Mouse (Mus musculus) gastrocnemius, postnatal 25 days (tissue): Measurements from ENCODE around the gene Rps6ka1. TPM values are rescaled to one million over a fixed set of nuclear protein-coding genes. Genes with fewer than 3 reads are reported as not detected.
"Not testable (repeated sequence)": the region's sequence is repeated elsewhere in the genome, so short reads cannot be mapped to it uniquely, and the experiment has no call there.

Source experiments
- DNase-seq: peaks from one replicate; pipeline ENCODE4 v3.0.0; 2022
- long read RNA-seq, 2 experiments: library from polyadenylated mRNA; stranded (forward); transcript quantifications; one replicate each; pipeline ENCODE4 v2.0.0; 2021
- total RNA-seq, 2 experiments: library from RNA; stranded (reverse); gene quantifications; 1 replicate in 1 of 2; 2 replicates in 1 of 2; pipeline ENCODE4 v1.2.3; 2021

Gene Rps6ka1
- 1 to 10 TPM; 4.0 to 4.3 TPM for total RNA-seq
- long read RNA-seq, experiment 1, partial matches to known transcripts, result 0 of 5 reads
- long read RNA-seq, experiment 1, other reads (novel, unspliced or antisense), result 0 of 5 reads
- long read RNA-seq, experiment 2, partial matches to known transcripts, result 0 of 3 reads
- long read RNA-seq, experiment 2, other reads (novel, unspliced or antisense), result 0 of 3 reads

DNA sequence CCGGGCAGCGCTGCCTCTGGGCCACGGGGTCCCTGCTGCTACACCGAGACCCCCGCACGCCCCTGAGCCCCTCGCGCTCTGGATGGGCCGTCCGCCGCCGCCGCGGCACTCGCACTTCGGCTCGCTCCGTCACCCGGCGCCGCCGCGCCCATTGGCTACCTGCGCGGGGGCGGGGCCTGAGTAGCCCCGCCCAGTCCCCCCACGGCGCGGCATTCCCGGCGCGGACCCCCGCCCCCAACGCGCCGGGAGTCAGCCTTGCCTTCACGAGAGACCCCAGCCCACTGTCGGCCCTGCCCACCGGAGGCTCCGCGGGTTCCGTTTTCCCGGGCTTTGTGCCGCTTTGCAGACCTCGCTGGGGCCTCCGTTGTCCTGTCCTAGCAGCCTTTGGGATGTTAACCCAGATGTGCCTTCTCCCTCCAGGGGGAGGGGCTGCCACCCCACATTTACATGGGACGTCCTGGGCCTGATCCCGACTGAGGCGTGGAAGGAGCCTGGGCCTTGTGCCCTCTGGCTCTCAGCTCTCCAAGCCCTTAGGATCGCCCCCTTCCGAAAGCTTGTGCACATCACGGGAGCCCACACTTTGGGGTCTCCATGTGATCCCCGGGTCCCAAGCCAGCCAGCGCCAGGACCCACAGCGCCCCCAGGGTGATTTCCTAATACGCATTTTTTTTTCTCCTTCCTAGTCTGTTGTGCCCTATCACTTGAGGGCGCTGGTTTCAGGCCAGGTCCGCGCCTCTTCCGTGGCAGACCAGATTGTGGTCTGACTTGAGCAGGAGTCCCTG lies at the start of gene Rps6ka1:
Rps6ka1 (minus strand) TSS at position 126 of the 782 bp plus-strand sequence.
- peak; percentile 58 for DNase-seq

DNA sequence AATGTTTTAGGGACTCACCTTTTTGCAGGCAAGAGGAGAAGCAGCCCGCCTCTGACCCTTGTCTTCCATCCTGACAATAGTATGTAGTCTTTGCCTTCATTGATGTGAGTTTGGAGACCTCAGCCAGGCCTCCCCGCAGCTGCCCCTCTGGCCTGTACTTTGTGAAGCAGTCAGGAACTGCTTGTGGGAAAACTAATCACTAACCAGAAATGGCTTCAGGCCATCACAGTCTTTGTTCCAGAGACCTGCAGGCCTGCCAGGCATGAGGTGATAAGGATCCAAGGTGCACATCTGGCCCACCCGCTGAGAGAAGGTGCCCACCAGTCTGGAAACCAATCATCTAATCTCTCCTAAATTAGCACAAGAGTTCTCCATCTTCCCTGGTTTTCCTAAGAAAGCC lies 44.2 kb upstream of the Rps6ka1 start:
- DNase-seq, result no peak

DNA sequence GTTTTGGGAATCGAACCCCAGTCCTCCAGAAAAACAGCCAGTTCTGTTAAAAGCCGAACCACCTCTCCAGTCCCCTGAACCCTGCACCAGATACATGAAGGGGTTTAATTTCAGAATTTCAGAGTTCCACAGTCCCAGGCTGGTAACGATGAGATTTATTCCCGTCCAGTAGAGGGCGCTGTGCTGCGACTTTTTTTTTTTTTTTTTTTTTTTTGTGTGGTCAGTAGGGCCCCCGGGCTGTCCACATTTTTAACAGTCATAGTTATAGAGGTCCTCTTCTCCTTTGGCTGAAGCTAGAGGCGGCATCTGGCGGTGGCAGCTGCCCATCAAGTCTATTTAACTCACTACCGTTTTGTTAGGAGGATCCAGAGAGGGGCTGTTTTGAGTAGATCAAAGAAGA lies 43.8 kb upstream of the Rps6ka1 start:
- no peak for DNase-seq

DNA sequence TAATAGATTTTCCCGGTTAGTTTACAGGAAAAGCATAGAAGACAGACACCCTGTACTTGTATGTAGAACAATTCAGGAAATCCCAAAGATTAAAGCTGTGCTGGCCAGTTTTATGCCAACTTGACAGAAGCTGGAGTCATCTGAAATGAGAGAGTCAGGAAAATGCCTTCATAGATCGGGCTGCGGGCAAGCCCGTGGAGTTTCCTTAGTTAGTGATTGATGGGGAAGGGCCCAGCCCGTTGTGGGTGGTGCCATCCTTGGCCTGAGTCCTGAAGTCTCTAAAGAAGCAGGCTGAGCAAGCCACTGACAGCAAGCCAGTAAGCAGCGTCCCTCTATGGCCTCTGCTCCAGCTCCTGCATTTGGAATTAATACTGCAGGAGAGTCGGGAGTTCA lies 41.7 kb upstream of the Rps6ka1 start:
- DNase-seq, result no peak

- no peak for DNase-seq
Measured at GRCm38 (mm10) chr4:133928576-133929277, 41.1 kb upstream of the Rps6ka1 start.

DNA sequence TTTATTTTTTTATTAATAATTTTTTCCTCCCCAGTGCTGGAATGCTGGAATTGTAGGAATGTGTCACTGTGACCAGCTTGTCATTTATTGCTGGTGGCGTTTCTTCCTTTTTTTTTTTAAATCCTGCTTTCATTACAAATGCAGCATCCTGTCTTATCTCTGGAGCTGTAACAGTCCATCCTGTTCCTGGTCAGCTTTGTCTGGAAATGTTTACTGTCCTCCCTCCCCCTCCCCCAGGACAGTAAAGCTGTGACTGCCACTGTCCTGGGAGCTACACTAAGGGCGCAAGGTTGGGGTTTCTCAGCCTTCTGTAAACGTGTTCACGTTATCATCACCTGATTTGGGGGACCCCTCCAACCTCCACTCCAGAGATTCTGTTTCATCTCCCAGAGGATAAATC lies 37.6 kb upstream of the Rps6ka1 start:
- no peak for DNase-seq

GRCm38 (mm10) chr4:133923743-133924142 lies 36.1 kb upstream of the Rps6ka1 start:
- DNase-seq, result no peak

- not testable (repeated sequence) for DNase-seq
Measured at GRCm38 (mm10) chr4:133918093-133918825, 30.7 kb upstream of the Rps6ka1 start.

GRCm38 (mm10) chr4:133911983-133912382 lies 24.4 kb upstream of the Rps6ka1 start:
- no peak for DNase-seq

- DNase-seq, result peak; percentile 91
Measured at GRCm38 (mm10) chr4:133910236-133911211, 22.9 kb upstream of the Rps6ka1 start.

DNA sequence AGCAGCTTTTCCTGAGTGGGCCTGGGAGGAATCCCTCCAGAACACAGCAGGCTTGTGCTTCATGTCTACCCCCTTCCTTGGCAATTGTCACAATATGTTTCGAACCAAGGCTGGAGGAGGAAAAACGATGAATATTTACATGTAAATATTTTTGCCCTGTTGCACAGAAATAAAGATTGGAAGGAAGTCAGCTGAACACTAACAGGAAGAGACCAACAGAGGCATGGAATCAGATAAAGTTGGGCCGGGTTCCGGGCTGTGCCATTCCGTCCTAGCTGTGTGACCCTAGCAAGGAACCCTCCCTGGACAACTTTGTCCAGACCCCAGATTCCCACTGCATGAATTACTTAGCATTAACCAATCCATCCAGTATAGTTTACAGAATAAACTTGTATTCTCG lies 20.5 kb upstream of the Rps6ka1 start:
- DNase-seq, result no peak

DNA sequence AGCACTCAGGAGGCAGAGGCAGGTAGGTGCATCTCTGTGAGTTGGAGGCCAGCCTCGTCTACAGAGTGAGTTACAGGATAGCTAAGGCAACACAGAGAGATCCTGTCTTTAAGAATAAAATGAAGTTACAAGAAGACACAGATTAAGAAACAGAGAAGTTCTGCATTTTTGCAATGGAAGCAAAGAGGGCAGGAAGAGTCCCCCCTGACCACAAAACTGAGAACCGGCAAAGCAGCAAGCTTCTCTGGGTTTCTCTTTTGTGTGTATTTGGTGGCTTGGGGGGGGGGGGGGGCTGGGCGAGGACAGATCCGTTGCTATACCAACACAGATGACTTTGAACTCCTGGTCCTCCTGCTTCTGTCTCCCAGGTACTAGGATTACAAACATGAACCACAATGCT lies 19.5 kb upstream of the Rps6ka1 start:
- no peak for DNase-seq

- DNase-seq, result not testable (repeated sequence)
Measured at GRCm38 (mm10) chr4:133906336-133906735, 18.7 kb upstream of the Rps6ka1 start.

DNA sequence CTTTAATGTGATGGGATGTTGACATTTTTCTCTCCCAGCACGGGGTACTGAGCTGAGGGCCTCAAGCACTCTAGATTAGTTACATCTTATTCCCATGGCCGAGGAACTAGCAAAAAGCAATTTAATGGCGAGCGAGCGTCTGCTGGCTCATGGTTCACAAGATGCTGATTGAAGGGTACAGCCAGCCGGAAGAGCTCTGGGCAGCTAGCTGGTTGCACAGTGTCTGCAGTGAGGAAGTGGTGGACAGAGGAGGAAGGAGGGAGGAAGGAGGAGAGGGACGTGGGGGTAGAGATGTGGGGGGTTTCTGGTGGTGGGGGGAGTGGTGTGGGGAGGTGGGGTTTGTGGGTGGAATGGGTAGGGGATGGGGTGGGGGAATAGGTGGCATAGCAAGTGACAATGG lies 17.6 kb upstream of the Rps6ka1 start:
- DNase-seq, result no peak

DNA sequence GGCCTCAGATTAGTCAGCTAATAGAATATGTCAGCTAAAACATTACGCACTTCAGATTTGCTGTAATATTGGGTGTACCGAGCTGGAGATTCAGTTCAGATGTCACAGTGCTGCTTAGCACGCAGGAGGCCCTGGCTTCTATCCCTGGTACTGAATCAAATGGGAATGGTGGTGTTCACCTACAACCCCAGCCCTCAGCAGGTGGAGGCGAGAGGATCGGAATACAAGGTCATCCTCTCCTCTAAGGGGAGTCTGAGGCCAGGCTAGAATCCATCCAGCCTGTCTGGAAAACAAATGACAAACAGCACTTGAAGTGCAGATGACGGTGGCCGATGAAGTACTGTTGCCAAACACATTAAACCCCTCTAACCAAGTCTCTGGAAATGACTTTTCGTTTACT lies 16.7 kb upstream of the Rps6ka1 start:
- DNase-seq, result no peak

GRCm38 (mm10) chr4:133903372-133903771 lies 15.8 kb upstream of the Rps6ka1 start:
- DNase-seq, result no peak

DNA sequence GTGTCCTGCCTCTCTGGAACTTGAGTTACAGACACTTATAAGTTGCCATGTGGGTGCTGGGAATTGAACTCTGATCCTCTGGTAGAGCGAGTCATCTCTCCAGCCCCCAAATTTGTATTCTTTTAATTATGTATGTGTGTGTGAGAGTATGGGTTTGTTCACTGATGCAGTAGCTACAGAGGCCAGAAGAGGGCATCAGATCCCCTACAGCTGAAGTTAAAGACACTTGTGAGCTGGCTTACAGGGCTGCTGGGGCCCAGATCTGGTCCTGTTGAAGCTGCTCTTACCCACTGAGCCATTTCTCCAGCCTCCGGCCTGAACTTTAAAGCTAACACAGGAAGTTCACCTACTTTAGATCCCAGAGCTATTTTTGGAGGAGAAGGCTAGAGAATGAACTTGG lies 14.9 kb upstream of the Rps6ka1 start:
- DNase-seq, result no peak

DNA sequence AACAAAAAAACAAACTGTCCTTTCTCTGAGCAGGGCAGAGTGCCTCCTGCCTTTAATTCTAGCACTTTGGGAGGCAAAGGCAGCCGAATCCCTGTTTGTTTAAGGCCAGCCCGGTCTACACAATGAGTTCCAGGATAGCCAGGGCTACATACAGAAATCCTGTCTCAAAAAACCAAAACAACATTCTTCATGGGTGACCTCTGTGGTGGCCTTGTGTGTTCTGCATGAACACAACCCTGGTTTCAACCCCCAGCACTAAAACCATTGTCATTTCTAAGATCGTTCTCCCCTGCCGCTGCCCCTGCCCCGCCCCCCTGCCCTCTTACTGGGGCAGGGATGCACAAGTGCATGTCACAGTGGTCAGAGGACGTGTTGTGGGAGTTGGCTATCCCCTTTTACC lies 13.3 kb upstream of the Rps6ka1 start:
- DNase-seq, result no peak

- no peak for DNase-seq
Measured at GRCm38 (mm10) chr4:133900352-133900751, 12.8 kb upstream of the Rps6ka1 start.

GRCm38 (mm10) chr4:133899241-133899800 lies 11.7 kb upstream of the Rps6ka1 start:
- no peak for DNase-seq

GRCm38 (mm10) chr4:133898151-133898550 lies 10.6 kb upstream of the Rps6ka1 start:
- no peak for DNase-seq
